Comparison of ENCODE assay signal across 8 mouse cellular contexts in the genomic region with DNA sequence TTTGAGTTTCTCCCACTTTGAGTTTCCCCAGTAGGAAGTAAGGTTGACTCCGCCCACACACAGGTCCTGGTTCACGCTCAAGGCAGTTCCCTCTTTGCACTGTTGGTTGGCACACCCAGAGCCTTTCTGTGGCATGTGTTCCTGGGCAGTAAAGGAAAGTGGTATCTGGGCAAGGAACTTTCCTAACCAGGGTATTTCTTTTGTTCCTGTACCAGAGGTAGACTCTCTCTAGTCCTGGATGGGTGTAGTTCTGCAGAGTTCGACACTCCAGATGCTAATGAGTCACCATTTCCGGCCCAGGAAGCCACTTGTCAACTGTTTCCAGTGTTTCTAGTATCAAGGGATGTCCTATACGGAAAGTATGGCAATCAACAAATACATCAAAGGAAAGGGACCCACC. TPM values are rescaled to one million over a fixed set of nuclear protein-coding genes. Genes with fewer than 3 reads are reported as not detected.
DNase-seq lines count a peak whose midpoint lies in the region; ATAC-seq and TF ChIP-seq lines count a peak whose summit lies in the region.

No protein-coding gene starts in this region.

- 38% methylated on average over 5 of the region's 5 CpGs for WGBS in heart, embryonic 16.5 days

- TF ChIP-seq CTCF in CH12.LX (conservative IDR thresholded peaks at IDR 0.05 in 1 of 2, IDR thresholded peaks at IDR 0.05 in 1 of 2; ENCODE audit: low read depth in 2 of 2, low read length in 2 of 2), result no peak

- TF ChIP-seq POLR2A in CH12.LX (IDR thresholded peaks at IDR 0.05; ENCODE audit: low read depth, low read length), result no peak

- no peaks in the 10 kb centered on the region for H3K36me3 ChIP-seq in CH12.LX (replicated peaks in 1 of 2; ENCODE audit: control insufficient read depth in 1 of 2, insufficient read depth in 1 of 2, low read length in 1 of 2)
- no peaks in the 10 kb centered on the region for H3K36me3 ChIP-seq in heart, embryonic 16.5 days (ENCODE audit: control insufficient read depth, insufficient read depth)

- peaks cover 4 to 11% of the 10 kb centered on the region in 2 experiments for H3K4me1 ChIP-seq in CH12.LX (ENCODE audit: control insufficient read depth in 1 of 2, insufficient read depth in 2 of 2)
- peaks cover 12% of the 10 kb centered on the region for H3K4me1 ChIP-seq in heart, embryonic 16.5 days (ENCODE audit: control insufficient read depth, insufficient read depth, low read length)

- TF ChIP-seq RAD21 in CH12.LX (IDR thresholded peaks at IDR 0.05; ENCODE audit: low read depth, low read length), result no peak

- peaks cover 2% of the 10 kb centered on the region for H3K27me3 ChIP-seq in CH12.LX (replicated peaks)
- no peaks in the 10 kb centered on the region for H3K27me3 ChIP-seq in heart, embryonic 16.5 days (ENCODE audit: control insufficient read depth, insufficient read depth, low read length)

- no peaks in the 10 kb centered on the region for H3K79me2 ChIP-seq in CH12.LX (replicated peaks; ENCODE audit: control insufficient read depth, extremely low read depth, insufficient read depth, poor library complexity, severe bottlenecking)

- DNase-seq in 3134 (ENCODE audit: extremely low read depth, insufficient read length, low spot score), result peak; percentile 63
- DNase-seq in CH12.LX (ENCODE audit: extremely low read depth), result peak; percentile 9
- DNase-seq in kidney, postnatal 14 days, result peak; percentile 68
- peak; percentile 21 for DNase-seq in naive thymus-derived CD4-positive, alpha-beta T cell, adult 2 months (ENCODE audit: low read depth)
- no peak for DNase-seq in cerebellum, postnatal 36 days
- no peak for DNase-seq in left cerebral cortex, adult 8-10 months (ENCODE audit: low spot score in 2 of 2)

- ATAC-seq in heart, embryonic 16.5 days (replicated peaks; ENCODE audit: extremely low read depth, insufficient read depth, low FRiP score), result no peak
- no peak for ATAC-seq in erythroblast, adult 5-6 weeks (replicated peaks; ENCODE audit: low FRiP score, poor library complexity, severe bottlenecking)

- in situ Hi-C loops in CH12.LX (cut with MboI; ENCODE audit: low pct_ligation_motif_present, low pct_unique_long_range_greater_than_20kb, low sequenced_read_pairs), result no loop called here

- TF ChIP-seq EP300 in CH12.LX (IDR thresholded peaks at IDR 0.05; ENCODE audit: low read length), result no peak

- no peak overlapping the region for H3K9ac ChIP-seq in CH12.LX (ENCODE audit: insufficient read depth, low read depth)
- 0 out of 2 replicates have a peak overlapping the region, but pooled peaks have one; percentile 16 for H3K9ac ChIP-seq in heart, embryonic 16.5 days (ENCODE audit: low read length)

- H3K27ac ChIP-seq in CH12.LX (ENCODE audit: insufficient read depth, low read depth), result no peak overlapping the region
- H3K27ac ChIP-seq in heart, embryonic 16.5 days (ENCODE audit: low read length), result peak overlapping the region; percentile 58

- H3K4me3 ChIP-seq in CH12.LX (replicated peaks in 1 of 3; ENCODE audit: low read depth in 2 of 3, low read length in 2 of 3, poor library complexity in 1 of 3), result no peak overlapping the region
- H3K4me3 ChIP-seq in heart, embryonic 16.5 days (ENCODE audit: low read length), result peak overlapping the region; percentile 36

- no peaks in the 10 kb centered on the region for H3K9me3 ChIP-seq in CH12.LX (replicated peaks; ENCODE audit: low read length)
- H3K9me3 ChIP-seq in heart, embryonic 16.5 days (replicated peaks; ENCODE audit: control insufficient read depth, low read length), result no peaks in the 10 kb centered on the region

- dilution Hi-C loops in CH12.LX (cut with MboI; ENCODE audit: extremely low pct_ligation_motif_present, extremely low pct_unique_long_range_greater_than_20kb, low sequenced_read_pairs), result no loop called here

- H3K4me2 ChIP-seq in CH12.LX (ENCODE audit: insufficient read depth, low read depth, poor library complexity, severe bottlenecking), result peak overlapping the region; percentile 39; the same call in 1 of the 2 replicates
- H3K4me2 ChIP-seq in heart, embryonic 16.5 days (ENCODE audit: low read depth, low read length), result peak overlapping the region; percentile 47

TF ChIP-seq in CH12.LX, 34 proteins besides CTCF, POLR2A, EP300 and RAD21:
- TF ChIP-seq MXI1 (IDR thresholded peaks at IDR 0.05; ENCODE audit: low read depth, low read length) (no peak), TBP (conservative IDR thresholded peaks at IDR 0.05; ENCODE audit: low read depth, low read length) (no peak), CHD2 (IDR thresholded peaks at IDR 0.05; ENCODE audit: low read length) (no peak), ZNF384 (IDR thresholded peaks at IDR 0.05; ENCODE audit: low read depth, low read length) (no peak), HCFC1 (IDR thresholded peaks at IDR 0.05; ENCODE audit: low read depth, low read length) (no peak), CHD1 (IDR thresholded peaks at IDR 0.05; ENCODE audit: low read depth, low read length) (no peak), SMC3 (IDR thresholded peaks at IDR 0.05; ENCODE audit: low read depth, low read length) (no peak), ZMIZ1 (IDR thresholded peaks at IDR 0.05; ENCODE audit: low read depth, low read length) (no peak), IRF4 (IDR thresholded peaks at IDR 0.05; ENCODE audit: low read depth, low read length) (no peak), TCF12 (IDR thresholded peaks at IDR 0.05; ENCODE audit: low read depth, low read length) (no peak)

RNA-seq across cellular contexts. Expression of gene Trim16, which starts 1.9 kb away (rescaled TPM):
- total RNA-seq in CH12.LX (2012; rRNA removed), result not detected in 2 replicates
- not detected in 2 replicates for total RNA-seq in CH12.LX (2014; rRNA removed)
- polyA plus RNA-seq in CH12.LX (2012; ENCODE audit: insufficient read length, low read depth), result 0.12 TPM in 1 of 2 replicates, not detected in the other
- polyA plus RNA-seq in heart, embryonic 16.5 days (2015; fragmentation: Nextera tagmentation; extraction: Ambion mirVana), result 5.8 and 6.9 TPM in 2 replicates
- total RNA-seq in erythroblast, adult 5-6 weeks (2015; ENCODE audit: low replicate concordance), result 7.5 and 8.8 TPM in 2 replicates
- total RNA-seq in erythroblast, adult 5-6 weeks (2017; ENCODE audit: low replicate concordance), result 4.3 and 8.5 TPM in 2 replicates
- 1 to 10 TPM; 1.4 to 1.7 (median 1.5) TPM for total RNA-seq in left cerebral cortex, adult 8-10 months (2022)

RNA-seq across cellular contexts. Expression of gene Fbxw10, which starts 25.0 kb away (rescaled TPM):
- total RNA-seq in CH12.LX (2012; rRNA removed) (0.50 and 0.59 TPM in 2 replicates), CH12.LX (2014; rRNA removed) (0.78 and 0.88 TPM in 2 replicates)
- polyA plus RNA-seq in CH12.LX (2012; ENCODE audit: insufficient read length, low read depth), result 0.87 and 1.4 TPM in 2 replicates
- 0.25 and 0.45 TPM in 2 replicates for polyA plus RNA-seq in heart, embryonic 16.5 days (2015; fragmentation: Nextera tagmentation; extraction: Ambion mirVana)
- not detected in 2 replicates for total RNA-seq in erythroblast, adult 5-6 weeks (2015; ENCODE audit: low replicate concordance)
- total RNA-seq in erythroblast, adult 5-6 weeks (2017; ENCODE audit: low replicate concordance), result 0.42 TPM in 1 of 2 replicates, not detected in the other
- total RNA-seq in left cerebral cortex, adult 8-10 months (2022), result 1 to 10 TPM in 2 of 4 experiments, under 1 TPM in 2; 0.63 to 2.2 (median 1.0) TPM

RNA-seq across cellular contexts. Expression of gene Zfp286, which starts 32.6 kb away (rescaled TPM):
- total RNA-seq in CH12.LX (2012; rRNA removed) (not detected in 2 replicates), CH12.LX (2014; rRNA removed) (not detected in 2 replicates)
- polyA plus RNA-seq in CH12.LX (2012; ENCODE audit: insufficient read length, low read depth), result not detected in 2 replicates
- polyA plus RNA-seq in heart, embryonic 16.5 days (2015; fragmentation: Nextera tagmentation; extraction: Ambion mirVana), result 8.7 and 8.9 TPM in 2 replicates
- total RNA-seq in erythroblast, adult 5-6 weeks (2015; ENCODE audit: low replicate concordance), result 0.63 TPM in 1 of 2 replicates, not detected in the other
- total RNA-seq in erythroblast, adult 5-6 weeks (2017; ENCODE audit: low replicate concordance), result not detected in 2 replicates
- 10 to 100 TPM; 18.2 to 27.5 (median 25.2) TPM for total RNA-seq in left cerebral cortex, adult 8-10 months (2022)

RNA-seq across cellular contexts. Expression of gene Tvp23b, which starts 57.4 kb away (rescaled TPM):
- total RNA-seq in CH12.LX (2012; rRNA removed) (57.7 and 62.2 TPM in 2 replicates), CH12.LX (2014; rRNA removed) (68.7 and 71.2 TPM in 2 replicates)
- polyA plus RNA-seq in CH12.LX (2012; ENCODE audit: insufficient read length, low read depth), result 39.6 and 40.9 TPM in 2 replicates
- polyA plus RNA-seq in heart, embryonic 16.5 days (2015; fragmentation: Nextera tagmentation; extraction: Ambion mirVana), result 45.6 and 54.9 TPM in 2 replicates
- 2.7 and 10.7 TPM in 2 replicates for total RNA-seq in erythroblast, adult 5-6 weeks (2015; ENCODE audit: low replicate concordance)
- total RNA-seq in erythroblast, adult 5-6 weeks (2017; ENCODE audit: low replicate concordance), result 2.4 and 5.7 TPM in 2 replicates
- 10 to 100 TPM; 29.9 to 35.5 (median 30.9) TPM for total RNA-seq in left cerebral cortex, adult 8-10 months (2022)

Comparison
In these comparisons a context has a peak if more than half of its experiments do, and no peak if none do; other contexts are left out.
1. DNase-seq: peak in 3134 (single experiment), CH12.LX (single experiment), kidney, postnatal 14 days (single experiment) and naive thymus-derived CD4-positive, alpha-beta T cell, adult 2 months (single experiment); none in cerebellum, postnatal 36 days (0 of 2) and left cerebral cortex, adult 8-10 months (0 of 2).
2. RNA of gene Zfp286, which starts 32.6 kb away (total RNA-seq): 18.2 to 27.5 TPM in left cerebral cortex, adult 8-10 months; 0.63 TPM in erythroblast, adult 5-6 weeks and not detected in CH12.LX; every median in the first group is over 10 times any median in the second.